Mouse (Mus musculus): ENCODE measurements around the gene Grhl3.
A peak's percentile ranks its signal among the peaks of the same experiment; 100 is the strongest.
"Not testable (repeated sequence)": the region's sequence is repeated elsewhere in the genome, so short reads cannot be mapped to it uniquely, and the experiment has no call there.

Gene Grhl3

GRCm38 (mm10) chr4:135573251-135573808 is at the start of gene Grhl3:
Gene Grhl3, minus strand, starts transcription at chr4:135573630.
- DNase-seq = peak; percentile 44

GRCm38 (mm10) chr4:135622290-135622689 is 48.9 kb upstream of the Grhl3 start:
- DNase-seq = no peak

GRCm38 (mm10) chr4:135620461-135620860 is 47.0 kb upstream of the Grhl3 start:
- DNase-seq = no peak

- DNase-seq = no peak
Measured at GRCm38 (mm10) chr4:135617783-135618470, 44.5 kb upstream of the Grhl3 start.

- no peak for DNase-seq
Measured at GRCm38 (mm10) chr4:135617038-135617437, 43.6 kb upstream of the Grhl3 start.

GRCm38 (mm10) chr4:135615307-135615706 is 41.9 kb upstream of the Grhl3 start:
- DNase-seq = not testable (repeated sequence)

GRCm38 (mm10) chr4:135609986-135610385 is 36.6 kb upstream of the Grhl3 start:
- DNase-seq = no peak

GRCm38 (mm10) chr4:135607979-135608885 is 34.8 kb upstream of the Grhl3 start:
- DNase-seq = no peak

- no peak for DNase-seq
Measured at GRCm38 (mm10) chr4:135606271-135606670, 32.8 kb upstream of the Grhl3 start.

- DNase-seq = no peak
Measured at GRCm38 (mm10) chr4:135601530-135601929, 28.1 kb upstream of the Grhl3 start.

GRCm38 (mm10) chr4:135599497-135600182 is 26.2 kb upstream of the Grhl3 start:
- DNase-seq = no peak

GRCm38 (mm10) chr4:135598998-135599397 is 25.6 kb upstream of the Grhl3 start:
- no peak for DNase-seq

- DNase-seq = no peak
Measured at GRCm38 (mm10) chr4:135597571-135597970, 24.1 kb upstream of the Grhl3 start.

GRCm38 (mm10) chr4:135595943-135596342 is 22.5 kb upstream of the Grhl3 start:
- no peak for DNase-seq

GRCm38 (mm10) chr4:135591610-135592304 is 18.3 kb upstream of the Grhl3 start:
- no peak for DNase-seq

GRCm38 (mm10) chr4:135591086-135591485 is 17.7 kb upstream of the Grhl3 start:
- no peak for DNase-seq

GRCm38 (mm10) chr4:135584838-135585237 is 11.4 kb upstream of the Grhl3 start:
- DNase-seq = no peak

- DNase-seq = no peak
Measured at GRCm38 (mm10) chr4:135581222-135581910, 7.9 kb upstream of the Grhl3 start.

GRCm38 (mm10) chr4:135579695-135580094 is 6.3 kb upstream of the Grhl3 start:
- DNase-seq = no peak

GRCm38 (mm10) chr4:135578490-135578889 is 5.1 kb upstream of the Grhl3 start:
- no peak for DNase-seq

GRCm38 (mm10) chr4:135575365-135576140 is 2.1 kb upstream of the Grhl3 start:
- DNase-seq = no peak
